Mouse (Mus musculus) midbrain, embryonic 16.5 days (tissue): ENCODE data around the gene Nrip1. TPM values are rescaled to one million over a fixed set of nuclear protein-coding genes. Genes with fewer than 3 reads are reported as not detected.
A peak's percentile ranks its signal among the peaks of the same experiment; 100 is the strongest.

ENCODE experiments used
- ATAC-seq: fragments of 200-750 bp; cut with Nextera tagmentation; 2 replicates; pipeline ENCODE4 v1.8.0; 2017; ENCODE audit warnings: moderate TSS enrichment
- H3K27ac ChIP-seq: fragments of 300-500 bp; sonication (generic); 2 replicates; pipeline ENCODE4 v1.5.1; 2014; ENCODE audit warnings: mild to moderate bottlenecking, low read length, mixed read lengths
- H3K27me3 ChIP-seq: fragments of 300-500 bp; sonication (generic); 2 replicates; pipeline ENCODE4 v1.6.1; 2014; ENCODE audit warnings: low read depth, low read length, mixed read lengths; ENCODE audit not compliant: control insufficient read depth, insufficient read depth
- H3K36me3 ChIP-seq: fragments of 300-500 bp; sonication (generic); 2 replicates; pipeline ENCODE4 v1.6.1; 2014; ENCODE audit warnings: mild to moderate bottlenecking, low read length, moderate library complexity, mixed read lengths; ENCODE audit not compliant: control insufficient read depth, insufficient read depth
- H3K4me1 ChIP-seq: fragments of 300-500 bp; sonication (generic); 2 replicates; pipeline ENCODE4 v1.6.1; 2014; ENCODE audit warnings: mild to moderate bottlenecking, low read length, mixed read lengths; ENCODE audit not compliant: control insufficient read depth, insufficient read depth
- H3K4me2 ChIP-seq: fragments of 300-500 bp; sonication (generic); 2 replicates; pipeline ENCODE4 v1.6.1; 2014; ENCODE audit warnings: mild to moderate bottlenecking, low read length, mixed read lengths
- H3K4me3 ChIP-seq: fragments of 300-500 bp; sonication (generic); 2 replicates; pipeline ENCODE4 v1.5.1; 2014; ENCODE audit warnings: low read depth, mild to moderate bottlenecking, low read length, moderate library complexity, mixed read lengths
- H3K9ac ChIP-seq: fragments of 300-500 bp; sonication (generic); 2 replicates; pipeline ENCODE4 v1.6.1; 2014; ENCODE audit warnings: low read depth, low read length, mixed read lengths
- H3K9me3 ChIP-seq: fragments of 300-500 bp; sonication (generic); replicated peaks from 2 replicates; pipeline ENCODE4 v1.6.1; 2014; ENCODE audit warnings: mild to moderate bottlenecking, low read length, mixed read lengths; ENCODE audit not compliant: control insufficient read depth, poor library complexity, severe bottlenecking
- WGBS: fragments of 180-500 bp; shearing (Covaris S2); extraction: QIAGEN DNeasy Blood & Tissue Kit; methylation state at CpG from one replicate; pipeline ENCODE4 v1.1.7; 2014; 5-methylcytosine and 5-hydroxymethylcytosine counted together
- polyA plus RNA-seq: library from polyadenylated mRNA; unstranded; fragments of >200 nt; fragmentation: Nextera tagmentation; extraction: Ambion mirVana; gene quantifications from 2 replicates; pipeline ENCODE4 v1.2.1, GENCODE M21; 2015

Gene Nrip1
- polyA plus RNA-seq, 1 experiment from 2014 or later = 31.4 TPM

- no peaks in the 10 kb centered on the region for H3K9me3 ChIP-seq
- H3K27ac ChIP-seq = no peak overlapping the region
- no peak overlapping the region for H3K9ac ChIP-seq
- no peak overlapping the region for H3K4me3 ChIP-seq
- H3K36me3 ChIP-seq = no peaks in the 10 kb centered on the region
- peaks cover 26% of the 10 kb centered on the region for H3K4me1 ChIP-seq
- H3K27me3 ChIP-seq = no peaks in the 10 kb centered on the region
- 88% methylated on average over 9 of the region's 9 CpGs for WGBS
- H3K4me2 ChIP-seq = 0 out of 2 replicates have a peak overlapping the region, but pooled peaks have one; percentile 9
- ATAC-seq = no peak
Measured at GRCm38 (mm10) chr16:76369236-76369635, 4.4 kb downstream of the Nrip1 start.

- 92% methylated on average over 12 of the region's 12 CpGs for WGBS
- Histone ChIP-seq H3K4me3 (no peak overlapping the region), H3K36me3 (no peaks in the 10 kb centered on the region), H3K4me1 (peaks cover 23% of the 10 kb centered on the region), H3K27ac (no peak overlapping the region), H3K27me3 (no peaks in the 10 kb centered on the region), H3K9me3 (no peaks in the 10 kb centered on the region), H3K4me2 (no peak overlapping the region), H3K9ac (no peak overlapping the region)
- no peak for ATAC-seq
Measured at GRCm38 (mm10) chr16:76367261-76367908, 6.2 kb downstream of the Nrip1 start.

DNA sequence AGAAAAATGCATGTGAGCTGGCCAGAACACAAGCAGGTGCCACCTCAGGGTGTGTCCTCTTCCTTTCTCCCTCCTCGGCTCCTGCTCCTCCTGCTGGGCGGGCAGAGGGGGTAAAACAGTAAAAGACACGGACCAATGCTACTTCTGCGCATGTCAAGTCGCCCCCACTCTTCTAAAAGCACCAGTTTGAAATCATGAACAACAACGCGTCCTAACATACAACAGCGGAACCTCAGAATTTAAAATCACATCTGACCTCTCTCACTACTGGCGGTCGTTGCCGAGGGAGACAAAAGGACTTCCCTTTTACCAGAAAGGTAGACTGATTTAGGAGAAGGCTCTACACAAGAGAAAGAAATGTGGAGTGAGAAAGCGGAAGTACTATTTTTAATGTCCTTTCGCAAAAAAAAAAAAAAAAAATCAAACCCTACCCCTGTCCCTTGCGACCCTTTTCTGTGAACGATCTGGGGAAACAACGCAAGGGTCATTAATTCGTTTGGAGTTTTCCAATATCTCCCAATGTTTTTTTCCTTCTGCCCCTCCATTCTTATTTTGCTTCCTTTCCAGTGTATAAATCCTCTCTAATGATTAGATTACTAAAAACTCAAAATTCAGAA lies 7.7 kb downstream of the Nrip1 start:
- Histone ChIP-seq H3K27ac (no peak overlapping the region), H3K27me3 (no peaks in the 10 kb centered on the region), H3K36me3 (no peaks in the 10 kb centered on the region), H3K4me2 (no peak overlapping the region), H3K9me3 (no peaks in the 10 kb centered on the region), H3K4me3 (no peak overlapping the region), H3K9ac (no peak overlapping the region), H3K4me1 (peaks cover 14% of the 10 kb centered on the region)
- 78% methylated on average over 17 of the region's 17 CpGs for WGBS
- ATAC-seq = no peak

GRCm38 (mm10) chr16:76365237-76365636 lies 8.4 kb downstream of the Nrip1 start:
- no peak for ATAC-seq
- H3K4me2 ChIP-seq = no peak overlapping the region
- H3K27me3 ChIP-seq = no peaks in the 10 kb centered on the region
- 72% methylated on average over 10 of the region's 10 CpGs for WGBS
- H3K9me3 ChIP-seq = no peaks in the 10 kb centered on the region
- H3K4me1 ChIP-seq = peaks cover 7% of the 10 kb centered on the region; the same call in 1 of the 2 replicates
- H3K36me3 ChIP-seq = no peaks in the 10 kb centered on the region
- no peak overlapping the region for H3K27ac ChIP-seq
- H3K9ac ChIP-seq = no peak overlapping the region
- no peak overlapping the region for H3K4me3 ChIP-seq

DNA sequence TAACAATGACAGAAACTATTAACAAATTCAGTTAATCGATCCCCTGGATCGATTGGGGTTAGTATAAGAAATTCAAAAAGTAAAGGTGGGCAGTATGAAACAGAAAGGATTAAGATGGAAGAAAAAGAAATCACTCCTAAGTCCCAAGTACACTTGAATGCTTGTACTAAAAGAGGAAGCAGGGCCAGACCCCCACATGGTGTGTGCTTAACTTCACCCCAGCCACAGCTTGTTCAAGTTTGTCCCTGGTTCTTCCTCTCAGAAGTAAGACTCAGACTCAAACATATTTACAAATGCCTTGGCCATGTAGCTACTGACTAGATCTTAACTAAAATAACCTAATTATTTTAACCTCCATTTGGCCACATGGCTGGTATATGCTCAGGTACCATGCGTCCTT lies 10.0 kb downstream of the Nrip1 start:
- 0 out of 2 replicates have a peak, but pooled peaks cover 2% of the 10 kb centered on the region for H3K4me1 ChIP-seq
- no peak overlapping the region for H3K4me2 ChIP-seq
- no peak for ATAC-seq
- H3K36me3 ChIP-seq = no peaks in the 10 kb centered on the region
- H3K4me3 ChIP-seq = no peak overlapping the region
- H3K9me3 ChIP-seq = no peaks in the 10 kb centered on the region
- H3K27ac ChIP-seq = no peak overlapping the region
- no peak overlapping the region for H3K9ac ChIP-seq
- WGBS = 98% methylated on average over 3 of the region's 3 CpGs
- H3K27me3 ChIP-seq = no peaks in the 10 kb centered on the region

DNA sequence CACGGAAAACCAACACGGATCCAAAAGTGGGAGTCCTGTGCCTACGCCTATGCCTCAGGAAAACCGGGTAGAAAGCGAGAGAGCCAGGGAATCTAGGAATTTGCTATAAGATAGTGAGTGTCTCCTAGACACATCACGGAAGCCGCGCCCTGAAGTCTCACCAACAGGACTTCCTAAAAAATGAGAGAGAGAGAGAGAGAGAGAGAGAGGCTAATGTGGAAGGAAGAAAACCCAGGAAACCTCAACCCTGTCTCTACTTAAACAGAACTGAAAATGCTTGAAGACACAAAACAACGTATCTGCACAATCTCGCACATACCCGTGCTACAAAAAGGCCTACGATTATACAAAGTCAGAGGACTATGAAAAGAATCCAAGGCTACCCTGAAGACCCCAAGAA lies 10.6 kb downstream of the Nrip1 start:
- 0 out of 2 replicates have a peak, but pooled peaks cover 4% of the 10 kb centered on the region for H3K4me1 ChIP-seq
- ATAC-seq = no peak
- no peaks in the 10 kb centered on the region for H3K27me3 ChIP-seq
- no peaks in the 10 kb centered on the region for H3K9me3 ChIP-seq
- H3K27ac ChIP-seq = no peak overlapping the region
- no peak overlapping the region for H3K4me2 ChIP-seq
- no peak overlapping the region for H3K9ac ChIP-seq
- H3K4me3 ChIP-seq = no peak overlapping the region
- no peaks in the 10 kb centered on the region for H3K36me3 ChIP-seq
- 95% methylated on average over 12 of the region's 12 CpGs for WGBS

DNA sequence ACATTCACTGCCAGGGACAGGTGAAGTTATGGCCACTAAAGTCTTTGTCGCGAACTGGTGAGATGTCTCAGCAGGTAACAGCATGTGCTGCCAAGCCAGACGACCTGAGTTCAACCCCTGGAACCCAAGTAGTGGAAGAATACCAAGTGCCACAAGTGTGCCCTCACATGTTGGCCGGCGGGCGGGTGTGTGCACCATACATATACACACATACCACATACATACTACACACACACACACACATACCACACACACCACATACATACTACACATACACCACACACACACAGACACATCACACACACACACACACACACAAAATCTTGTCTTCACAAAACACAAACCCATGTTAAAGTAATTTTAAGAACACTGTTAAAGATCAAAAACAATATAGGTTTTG lies 13.2 kb downstream of the Nrip1 start:
- Histone ChIP-seq H3K9me3 (no peaks in the 10 kb centered on the region), H3K27ac (no peak overlapping the region), H3K36me3 (no peaks in the 10 kb centered on the region), H3K4me2 (no peak overlapping the region), H3K4me3 (no peak overlapping the region), H3K9ac (no peak overlapping the region), H3K4me1 (0 out of 2 replicates have a peak, but pooled peaks cover 4% of the 10 kb centered on the region), H3K27me3 (no peaks in the 10 kb centered on the region)
- 95% methylated on average over 6 of the region's 6 CpGs for WGBS
- ATAC-seq = no peak

- no peak for ATAC-seq
- Histone ChIP-seq H3K36me3 (no peaks in the 10 kb centered on the region), H3K27me3 (no peaks in the 10 kb centered on the region), H3K4me3 (no peak overlapping the region), H3K9me3 (no peaks in the 10 kb centered on the region), H3K27ac (no peak overlapping the region), H3K4me1 (0 out of 2 replicates have a peak, but pooled peaks cover 2% of the 10 kb centered on the region), H3K9ac (no peak overlapping the region), H3K4me2 (no peak overlapping the region)
- 78% methylated on average over 4 of the region's 4 CpGs for WGBS
Measured at GRCm38 (mm10) chr16:76358757-76359156, 14.9 kb downstream of the Nrip1 start.

- ATAC-seq = no peak
- no peak overlapping the region for H3K4me2 ChIP-seq
Measured at GRCm38 (mm10) chr16:76358128-76358748, 15.4 kb downstream of the Nrip1 start.

More at GRCm38 (mm10) chr16:76358128-76358748, 15.4 kb downstream of the Nrip1 start:
- Histone ChIP-seq H3K4me3 (no peak overlapping the region), H3K27ac (no peak overlapping the region), H3K27me3 (no peaks in the 10 kb centered on the region), H3K4me1 (0 out of 2 replicates have a peak, but pooled peaks cover 2% of the 10 kb centered on the region), H3K9ac (no peak overlapping the region), H3K9me3 (no peaks in the 10 kb centered on the region), H3K36me3 (no peaks in the 10 kb centered on the region)
- whole genome bisulfite sequencing = 80% methylated on average over 18 of the region's 18 CpGs
